Mouse (Mus musculus) midbrain, embryonic 11.5 days (tissue): ENCODE measurements around the gene Tmem260. TPM values are rescaled to one million over a fixed set of nuclear protein-coding genes. Genes with fewer than 3 reads are reported as not detected.

Experiments
- ATAC-seq: fragments of 200-750 bp; cut with Nextera tagmentation; 2 replicates; pipeline ENCODE4 v1.8.0; 2017; ENCODE audit warnings: moderate TSS enrichment, moderate library complexity; ENCODE audit not compliant: low FRiP score
- DNase-seq: peaks from one replicate; pipeline ENCODE4 v3.0.0; 2015; ENCODE audit warnings: low spot score; ENCODE audit errors: missing footprints
- H3K27ac ChIP-seq: fragments of 300-500 bp; sonication (generic); 2 replicates; pipeline ENCODE4 v1.5.1; 2014; ENCODE audit warnings: low read depth, low read length
- H3K27me3 ChIP-seq: fragments of 300-500 bp; sonication (generic); 2 replicates; pipeline ENCODE4 v1.6.1; 2014; ENCODE audit warnings: mild to moderate bottlenecking, low read length, moderate library complexity, mixed read lengths; ENCODE audit not compliant: control insufficient read depth, insufficient read depth
- H3K36me3 ChIP-seq: fragments of 300-500 bp; sonication (generic); 2 replicates; pipeline ENCODE4 v1.6.1; 2014; ENCODE audit warnings: mild to moderate bottlenecking, low read length, moderate library complexity, mixed read lengths; ENCODE audit not compliant: control insufficient read depth, insufficient read depth
- H3K4me1 ChIP-seq: fragments of 300-500 bp; sonication (generic); 2 replicates; pipeline ENCODE4 v1.6.1; 2014; ENCODE audit warnings: low read length; ENCODE audit not compliant: control insufficient read depth, insufficient read depth
- H3K4me2 ChIP-seq: fragments of 300-500 bp; sonication (generic); 2 replicates; pipeline ENCODE4 v1.6.1; 2014; ENCODE audit warnings: mild to moderate bottlenecking, moderate library complexity
- H3K4me3 ChIP-seq: fragments of 300-500 bp; sonication (generic); 2 replicates; pipeline ENCODE4 v1.5.1; 2014; ENCODE audit warnings: low read depth, low read length
- H3K9ac ChIP-seq: fragments of 300-500 bp; sonication (generic); 2 replicates; pipeline ENCODE4 v1.6.1; 2014; ENCODE audit warnings: low read length
- H3K9me3 ChIP-seq: fragments of 300-500 bp; sonication (generic); 2 replicates; pipeline ENCODE4 v1.6.1; 2016; ENCODE audit warnings: low read length; ENCODE audit not compliant: control insufficient read depth
- WGBS: fragments of 180-500 bp; shearing (Covaris S2); extraction: QIAGEN DNeasy Blood & Tissue Kit; methylation state at CpG from one replicate; pipeline ENCODE4 v1.1.7; 2014; 5-methylcytosine and 5-hydroxymethylcytosine counted together
- polyA plus RNA-seq: library from polyadenylated mRNA; unstranded; fragments of >200 nt; fragmentation: Nextera tagmentation; extraction: Ambion mirVana; gene quantifications from 2 replicates; pipeline ENCODE4 v1.2.1, GENCODE M21; 2014

Tmem260 gene
- 25.2 and 27.9 TPM in 2 replicates for polyA plus RNA-seq

DNA sequence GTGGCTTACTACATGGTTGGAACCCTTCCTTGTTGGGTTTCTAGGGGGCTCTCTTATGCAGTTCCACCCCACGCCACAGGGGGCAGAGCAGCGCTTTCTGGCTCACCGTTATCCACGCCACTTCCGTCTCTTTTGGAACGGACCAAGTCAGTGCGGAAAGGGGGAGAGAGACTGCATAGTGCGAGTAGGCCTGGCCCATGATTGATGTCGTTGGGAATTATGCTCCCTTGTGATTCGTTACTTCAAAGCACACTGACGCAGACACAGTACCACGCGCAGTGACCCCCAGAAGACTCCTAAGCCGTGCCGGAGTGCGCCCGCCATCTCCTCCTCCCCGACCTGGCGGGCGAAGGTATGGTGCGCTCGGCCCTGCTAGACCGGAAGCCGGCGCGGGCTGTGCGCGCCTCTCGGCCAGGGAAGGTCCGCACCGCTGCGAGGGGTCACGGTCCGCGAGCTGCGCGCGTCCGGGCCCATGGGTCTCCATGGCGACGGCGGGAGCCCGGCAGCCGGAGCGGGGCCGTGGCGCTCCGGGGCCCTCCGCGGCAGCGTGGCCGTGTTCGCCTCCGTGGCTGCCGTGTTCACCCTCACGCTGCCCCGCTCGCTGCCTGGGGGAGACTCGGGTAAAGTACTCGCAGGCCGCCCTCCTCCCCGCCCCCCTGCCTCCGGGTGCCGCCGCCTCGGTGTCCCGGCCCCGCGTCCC, at the start of gene Tmem260:
Gene Tmem260 (plus strand): TSS at position 141 of the 700 bp plus-strand sequence.
- WGBS = under 1% methylated on average over 69 of the region's 69 CpGs
- Histone ChIP-seq H3K36me3 (no peaks in the 10 kb centered on the region), H3K4me1 (peaks cover 8% of the 10 kb centered on the region), H3K27me3 (no peaks in the 10 kb centered on the region), H3K27ac (peak within 1 kb of the TSS; percentile 88), H3K4me3 (peak within 1 kb of the TSS; percentile 96), H3K4me2 (peak within 1 kb of the TSS; percentile 77), H3K9me3 (no peaks in the 10 kb centered on the region), H3K9ac (peak within 1 kb of the TSS; percentile 92)
- DNase-seq (peak; percentile 100), ATAC-seq (peak; percentile 99)

DNA sequence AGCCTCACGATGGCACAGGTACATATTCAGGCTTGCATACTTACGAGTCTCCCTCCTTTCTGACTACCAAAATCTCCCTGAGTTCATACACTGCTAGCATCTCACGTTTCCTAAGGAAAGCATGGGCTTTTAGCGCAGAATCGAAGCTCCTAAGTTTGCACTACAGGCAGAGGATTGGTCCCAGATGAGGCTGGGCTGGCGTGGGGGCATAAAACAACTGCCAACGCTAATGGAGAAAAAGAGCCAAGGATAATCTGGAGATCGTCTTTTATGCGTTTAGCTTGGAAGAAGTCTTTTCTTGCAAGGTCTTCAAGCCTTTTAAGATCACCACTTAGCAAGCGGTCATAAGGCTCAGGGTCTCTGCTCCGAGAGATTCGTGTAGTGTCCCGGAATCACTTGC, 39.8 kb upstream of the Tmem260 start:
- Histone ChIP-seq H3K9me3 (no peaks in the 10 kb centered on the region), H3K27ac (no peak overlapping the region), H3K27me3 (no peaks in the 10 kb centered on the region), H3K4me3 (no peak overlapping the region), H3K36me3 (no peaks in the 10 kb centered on the region), H3K4me1 (no peaks in the 10 kb centered on the region), H3K4me2 (no peak overlapping the region), H3K9ac (no peak overlapping the region)
- DNase-seq (no peak), ATAC-seq (no peak)
- 88% methylated on average over 13 of the region's 13 CpGs for WGBS

- Histone ChIP-seq H3K9ac (no peak overlapping the region), H3K4me1 (peaks cover 4% of the 10 kb centered on the region; the same call in 1 of the 2 replicates), H3K27ac (no peak overlapping the region), H3K36me3 (no peaks in the 10 kb centered on the region), H3K27me3 (no peaks in the 10 kb centered on the region), H3K4me2 (no peak overlapping the region), H3K9me3 (no peaks in the 10 kb centered on the region), H3K4me3 (no peak overlapping the region)
- ATAC-seq (no peak), DNase-seq (no peak)
- WGBS = 73% methylated on average over 3 of the region's 3 CpGs
These were observed 28.9 kb upstream of the Tmem260 start for GRCm38 (mm10) chr14:48417064-48417463.

GRCm38 (mm10) chr14:48418264-48418663, 27.7 kb upstream of the Tmem260 start:
- Histone ChIP-seq H3K36me3 (no peaks in the 10 kb centered on the region), H3K27ac (no peak overlapping the region), H3K27me3 (no peaks in the 10 kb centered on the region), H3K4me2 (no peak overlapping the region), H3K4me3 (no peak overlapping the region), H3K9ac (no peak overlapping the region), H3K9me3 (no peaks in the 10 kb centered on the region), H3K4me1 (peaks cover 8% of the 10 kb centered on the region; the same call in 1 of the 2 replicates)
- WGBS = 82% methylated on average over 3 of the region's 3 CpGs
- ATAC-seq = no peak
- no peak for DNase-seq

DNA sequence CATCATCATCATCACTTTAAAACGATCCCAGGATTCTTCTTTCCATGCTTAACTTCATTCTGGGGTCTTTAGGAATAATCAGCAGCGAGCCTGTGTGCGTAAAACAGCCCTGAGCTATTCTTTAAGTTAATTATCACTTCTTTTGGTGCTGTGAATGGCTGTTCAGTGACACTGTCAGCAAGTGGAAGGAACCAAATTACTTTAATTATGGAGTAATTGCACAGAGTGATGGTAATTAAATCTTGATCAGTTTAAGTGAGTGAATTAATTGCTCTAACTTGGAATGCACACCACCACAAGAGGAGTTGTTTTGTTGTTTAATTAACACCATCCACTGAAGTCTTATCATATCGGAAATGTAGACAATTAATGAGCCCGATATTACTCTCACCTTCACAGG, 27.3 kb upstream of the Tmem260 start:
- H3K4me3 ChIP-seq = no peak overlapping the region
- no peak overlapping the region for H3K4me2 ChIP-seq
- no peak overlapping the region for H3K27ac ChIP-seq
- H3K36me3 ChIP-seq = no peaks in the 10 kb centered on the region
- no peak overlapping the region for H3K9ac ChIP-seq
- no peak for DNase-seq
- no peaks in the 10 kb centered on the region for H3K9me3 ChIP-seq
- H3K27me3 ChIP-seq = no peaks in the 10 kb centered on the region
- H3K4me1 ChIP-seq = peaks cover 8% of the 10 kb centered on the region; the same call in 1 of the 2 replicates
- no peak for ATAC-seq
- 87% methylated on average over 5 of the region's 5 CpGs for WGBS

DNA sequence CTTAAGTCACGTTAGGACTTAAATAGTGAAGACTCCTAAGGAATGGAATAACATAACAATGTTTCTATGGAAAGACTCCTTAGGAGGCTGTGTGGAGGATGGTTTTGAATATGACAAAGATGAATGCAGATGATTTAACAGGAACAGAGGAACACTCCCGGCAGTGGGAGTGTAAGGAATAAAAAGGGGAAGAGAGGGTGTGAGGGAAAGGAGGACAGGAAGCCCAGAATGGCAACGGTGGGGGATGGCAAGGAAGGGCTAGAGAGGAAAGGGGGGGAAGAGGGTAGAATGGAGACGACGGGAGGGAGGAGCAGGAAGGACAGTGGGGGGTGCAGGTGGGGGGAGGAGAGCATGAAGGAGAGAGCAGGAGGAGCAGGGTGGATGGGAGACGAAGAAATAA, 24.4 kb upstream of the Tmem260 start:
- Histone ChIP-seq H3K4me1 (peaks cover 8% of the 10 kb centered on the region; the same call in 1 of the 2 replicates), H3K27ac (no peak overlapping the region), H3K27me3 (no peaks in the 10 kb centered on the region), H3K9ac (no peak overlapping the region), H3K36me3 (no peaks in the 10 kb centered on the region), H3K9me3 (no peaks in the 10 kb centered on the region), H3K4me2 (peak overlapping the region; percentile 15; the same call in 1 of the 2 replicates), H3K4me3 (no peak overlapping the region)
- ATAC-seq (no peak), DNase-seq (no peak)
- 26% methylated on average over 6 of the region's 6 CpGs for WGBS

DNA sequence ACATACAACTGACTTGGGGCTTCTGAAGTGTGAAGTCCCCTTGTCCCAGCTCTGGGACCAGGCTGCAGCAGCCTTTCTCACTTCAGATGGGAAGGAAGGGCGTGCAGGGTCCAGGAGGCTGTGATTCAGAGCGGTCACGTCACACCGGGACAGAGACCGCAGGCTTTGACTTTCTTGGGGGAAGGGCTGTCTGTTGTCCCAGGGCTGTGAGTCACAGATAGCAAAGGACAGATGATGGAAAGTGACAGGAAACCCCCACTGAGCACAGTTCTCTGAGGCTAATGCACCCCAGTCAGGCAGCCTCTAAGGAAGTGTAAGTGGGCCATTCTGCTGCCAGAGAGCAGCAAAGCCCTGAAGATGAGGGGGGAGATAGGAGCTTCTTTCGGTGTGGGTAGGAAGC, 23.9 kb upstream of the Tmem260 start:
- Histone ChIP-seq H3K9ac (no peak overlapping the region), H3K9me3 (no peaks in the 10 kb centered on the region), H3K36me3 (no peaks in the 10 kb centered on the region), H3K4me2 (peak overlapping the region; percentile 15; the same call in 1 of the 2 replicates), H3K4me1 (peaks cover 8% of the 10 kb centered on the region; the same call in 1 of the 2 replicates), H3K4me3 (no peak overlapping the region), H3K27ac (no peak overlapping the region), H3K27me3 (no peaks in the 10 kb centered on the region)
- WGBS = 13% methylated on average over 6 of the region's 6 CpGs
- ATAC-seq (peak; percentile 62), DNase-seq (peak; percentile 88)

DNA sequence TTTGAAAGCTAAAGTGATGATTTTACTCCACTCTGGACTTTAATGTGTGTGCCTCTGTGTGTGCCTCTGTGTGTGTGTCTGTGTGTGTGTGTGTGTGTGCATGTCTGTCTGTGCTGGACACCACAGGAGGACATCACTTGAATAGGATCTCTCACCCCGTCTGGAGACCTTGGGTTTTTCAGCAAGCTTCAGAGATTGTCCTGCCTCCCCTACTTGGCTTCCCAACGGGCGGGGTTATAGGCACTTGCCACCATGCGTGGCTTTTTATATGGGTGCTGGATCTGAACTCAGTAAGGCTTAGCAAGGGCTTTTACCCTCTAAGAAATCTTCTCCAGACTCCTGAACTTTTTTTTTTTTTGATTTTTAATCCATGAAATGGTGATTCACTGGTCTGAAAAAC, 23.5 kb upstream of the Tmem260 start:
- 33% methylated on average over 4 of the region's 4 CpGs for WGBS
- Histone ChIP-seq H3K27me3 (no peaks in the 10 kb centered on the region), H3K4me2 (peak overlapping the region; percentile 15; the same call in 1 of the 2 replicates), H3K27ac (no peak overlapping the region), H3K4me1 (peaks cover 8% of the 10 kb centered on the region; the same call in 1 of the 2 replicates), H3K4me3 (no peak overlapping the region), H3K9me3 (no peaks in the 10 kb centered on the region), H3K36me3 (no peaks in the 10 kb centered on the region), H3K9ac (no peak overlapping the region)
- no peak for ATAC-seq
- DNase-seq = peak; percentile 85

DNA sequence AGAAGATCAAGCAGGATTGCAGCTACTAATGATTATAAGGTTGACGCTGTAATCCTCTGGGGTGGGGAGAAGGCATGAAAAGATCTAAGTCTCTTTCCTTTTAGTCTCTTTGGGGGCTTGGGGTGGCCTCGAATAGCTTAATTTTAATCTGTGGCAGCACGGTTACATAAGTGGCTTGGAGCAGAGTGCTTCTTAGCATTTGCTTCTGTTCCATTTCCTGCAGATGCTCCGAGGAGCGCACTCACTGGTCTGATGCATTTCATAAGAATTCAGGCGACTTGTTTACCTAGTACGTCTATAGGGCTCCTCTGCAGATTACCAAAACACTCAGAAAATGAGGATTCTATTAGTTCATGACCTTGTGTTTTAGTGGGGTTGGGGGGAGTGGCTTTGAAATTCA, 23.0 kb upstream of the Tmem260 start:
- no peak overlapping the region for H3K4me3 ChIP-seq
- H3K9me3 ChIP-seq = no peaks in the 10 kb centered on the region
- WGBS = 40% methylated on average over 7 of the region's 7 CpGs
- no peaks in the 10 kb centered on the region for H3K27me3 ChIP-seq
- no peak for DNase-seq
- H3K36me3 ChIP-seq = no peaks in the 10 kb centered on the region
- peaks cover 8% of the 10 kb centered on the region; the same call in 1 of the 2 replicates for H3K4me1 ChIP-seq
- H3K9ac ChIP-seq = no peak overlapping the region
- ATAC-seq = no peak
- H3K4me2 ChIP-seq = no peak overlapping the region
- H3K27ac ChIP-seq = no peak overlapping the region
